ENCODE assay signal across 8 mouse cellular contexts in the genomic region with DNA sequence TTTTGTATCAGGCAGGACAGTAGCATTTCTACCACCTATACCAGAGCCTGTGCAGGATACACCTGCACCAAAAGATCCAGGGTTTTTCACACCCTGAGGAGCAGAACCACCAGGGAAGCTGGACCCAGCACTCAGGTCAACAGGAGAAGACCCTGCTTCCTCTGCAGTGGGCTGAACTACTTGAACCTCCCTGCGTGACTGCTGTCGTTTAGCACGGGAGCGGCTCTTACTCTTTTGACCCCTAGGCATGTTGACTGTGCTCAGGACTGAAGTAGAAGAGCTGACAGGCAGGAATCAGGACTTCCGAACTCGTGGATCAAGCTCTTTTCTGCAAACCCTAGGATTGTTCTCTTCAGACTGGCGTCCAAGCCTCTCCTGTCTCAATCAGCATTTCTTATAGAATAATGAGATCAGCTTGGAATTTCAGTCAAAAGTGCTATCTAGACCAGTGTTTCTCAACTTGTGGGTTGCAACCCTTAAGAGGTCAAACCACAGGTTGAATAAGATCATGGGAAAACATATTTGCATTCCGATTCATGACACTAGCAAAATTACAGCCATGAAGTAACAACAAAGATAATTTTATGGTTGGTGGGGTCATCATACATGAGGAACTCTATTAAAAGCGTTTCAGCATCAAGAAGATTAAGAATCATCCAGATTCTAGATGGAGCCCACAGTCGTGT. TPM values are rescaled to one million over a fixed set of nuclear protein-coding genes. Genes with fewer than 3 reads are reported as not detected.
DNase-seq lines count a peak whose midpoint lies in the region; ATAC-seq and TF ChIP-seq lines count a peak whose summit lies in the region.
"Had no signal": no experiment of that assay in that cellular context is flagged by ENCODE, and none has a peak within 500 bp of the region (broad histone marks: within the 10 kb centered on the region; RNA-seq: fewer than 3 reads in every experiment).

No protein-coding gene starts in this region.

- peak overlapping the region; percentile 100 for H3K27ac ChIP-seq in testis, adult 2 months (ENCODE audit: control insufficient read depth, insufficient read depth, low read depth, low read length)
- H3K27ac ChIP-seq in embryonic facial prominence, embryonic 11.5 days (replicated peaks; ENCODE audit: low read depth, low read length): peak overlapping the region; percentile 85
- peak overlapping the region; percentile 95 for H3K27ac ChIP-seq in intestine, embryonic 14.5 days (ENCODE audit: low read depth)
- H3K27ac ChIP-seq in midbrain, embryonic 13.5 days: peak overlapping the region; percentile 90

- H3K4me1 ChIP-seq in testis, adult 2 months (ENCODE audit: control insufficient read depth, insufficient read depth, low read length): peaks cover 3% of the 10 kb centered on the region
- no peaks in the 10 kb centered on the region; the same call in 1 of the 2 replicates for H3K4me1 ChIP-seq in embryonic facial prominence, embryonic 11.5 days (ENCODE audit: control insufficient read depth, insufficient read depth, low read length)
- H3K4me1 ChIP-seq in intestine, embryonic 14.5 days (replicated peaks; ENCODE audit: control insufficient read depth, insufficient read depth, low read length): peaks cover 13% of the 10 kb centered on the region
- H3K4me1 ChIP-seq in midbrain, embryonic 13.5 days (replicated peaks): peaks cover 26% of the 10 kb centered on the region

- TF ChIP-seq CTCF in testis, adult 2 months (IDR thresholded peaks at IDR 0.05; ENCODE audit: control insufficient read depth, insufficient read depth, insufficient replicate concordance, low read depth, low read length): no peak

- peak overlapping the region; percentile 35 for H3K4me2 ChIP-seq in embryonic facial prominence, embryonic 11.5 days (ENCODE audit: low read depth, low read length)
- H3K4me2 ChIP-seq in intestine, embryonic 14.5 days (ENCODE audit: low read length): peak overlapping the region; percentile 51
- H3K4me2 ChIP-seq in midbrain, embryonic 13.5 days (replicated peaks): peak overlapping the region; percentile 82

- TF ChIP-seq POLR2A in testis, adult 2 months (IDR thresholded peaks at IDR 0.05; ENCODE audit: control insufficient read depth, low read depth, low read length): no peak

- no peaks in the 10 kb centered on the region for H3K9me3 ChIP-seq in embryonic facial prominence, embryonic 11.5 days (replicated peaks; ENCODE audit: control insufficient read depth, low read length)
- no peaks in the 10 kb centered on the region for H3K9me3 ChIP-seq in intestine, embryonic 14.5 days (ENCODE audit: control insufficient read depth, low read length)
- H3K9me3 ChIP-seq in midbrain, embryonic 13.5 days: no peaks in the 10 kb centered on the region

- H3K4me3 ChIP-seq in testis, adult 2 months (ENCODE audit: control insufficient read depth, low read depth, low read length): peak overlapping the region; percentile 98
- H3K4me3 ChIP-seq in embryonic facial prominence, embryonic 11.5 days (ENCODE audit: low read depth, low read length): peak overlapping the region; percentile 68
- peak overlapping the region; percentile 98 for H3K4me3 ChIP-seq in intestine, embryonic 14.5 days (ENCODE audit: low read depth, low read length)
- H3K4me3 ChIP-seq in midbrain, embryonic 13.5 days (replicated peaks): peak overlapping the region; percentile 98

- no peak for DNase-seq in testis, postnatal 14 days (ENCODE audit: low spot score)
- DNase-seq in embryonic facial prominence, embryonic 11.5 days (ENCODE audit: low spot score): peak; percentile 5
- peak; percentile 56 for DNase-seq in intestine, embryonic 14.5 days (ENCODE audit: low spot score)
- DNase-seq in gastrocnemius, adult 18-20 months (ENCODE audit: low spot score): no peak

- ATAC-seq in embryonic facial prominence, embryonic 11.5 days (replicated peaks; ENCODE audit: insufficient number of reproducible peaks, low FRiP score, low TSS enrichment, low read depth): no peak
- ATAC-seq in intestine, embryonic 14.5 days (replicated peaks; ENCODE audit: low FRiP score, low TSS enrichment, low read depth): no peak
- no peak for ATAC-seq in midbrain, embryonic 13.5 days
- ATAC-seq in activated CD4-positive, CD25-positive, alpha-beta regulatory T cell, adult 4 months: no peak

- no peaks in the 10 kb centered on the region for H3K27me3 ChIP-seq in testis, adult 2 months (ENCODE audit: control insufficient read depth, insufficient read depth, low read length)
- H3K27me3 ChIP-seq in embryonic facial prominence, embryonic 11.5 days (ENCODE audit: control insufficient read depth, insufficient read depth, low read length): no peaks in the 10 kb centered on the region
- H3K27me3 ChIP-seq in intestine, embryonic 14.5 days (replicated peaks; ENCODE audit: control insufficient read depth, insufficient read depth, low read length): no peaks in the 10 kb centered on the region
- no peaks in the 10 kb centered on the region for H3K27me3 ChIP-seq in midbrain, embryonic 13.5 days

- H3K36me3 ChIP-seq in testis, adult 2 months (ENCODE audit: control insufficient read depth, insufficient read depth, low read length): no peaks in the 10 kb centered on the region; the same call in 1 of the 2 replicates
- no peaks in the 10 kb centered on the region for H3K36me3 ChIP-seq in embryonic facial prominence, embryonic 11.5 days (replicated peaks; ENCODE audit: control insufficient read depth, insufficient read depth, low read depth, low read length)
- H3K36me3 ChIP-seq in intestine, embryonic 14.5 days (ENCODE audit: control insufficient read depth, insufficient read depth, low read length): peaks cover 6% of the 10 kb centered on the region
- H3K36me3 ChIP-seq in midbrain, embryonic 13.5 days: no peaks in the 10 kb centered on the region

- H3K9ac ChIP-seq in embryonic facial prominence, embryonic 11.5 days (replicated peaks; ENCODE audit: low read length): peak overlapping the region; percentile 80
- H3K9ac ChIP-seq in intestine, embryonic 14.5 days (ENCODE audit: low read length): peak overlapping the region; percentile 96
- H3K9ac ChIP-seq in midbrain, embryonic 13.5 days (replicated peaks): peak overlapping the region; percentile 70

- WGBS in embryonic facial prominence, embryonic 11.5 days: 16% methylated on average over 10 of the region's 10 CpGs
- WGBS in intestine, embryonic 14.5 days: 15% methylated on average over 10 of the region's 10 CpGs
- WGBS in midbrain, embryonic 13.5 days: 20% methylated on average over 10 of the region's 10 CpGs

RNA-seq across cellular contexts. Expression of a gene that starts 0.7 kb away (rescaled TPM):
- polyA plus RNA-seq in testis, adult 2 months (2012; rRNA removed): 11.2 and 14.1 TPM in 2 replicates
- polyA plus RNA-seq in embryonic facial prominence, embryonic 11.5 days (2014; fragmentation: Nextera tagmentation; extraction: Ambion mirVana): 67.6 and 68.4 TPM in 2 replicates
- polyA plus RNA-seq in intestine, embryonic 14.5 days (2014; fragmentation: Nextera tagmentation; extraction: Ambion mirVana): 51.8 and 60.3 TPM in 2 replicates
- polyA plus RNA-seq in midbrain, embryonic 13.5 days (2015; fragmentation: Nextera tagmentation; extraction: Ambion mirVana): 43.0 and 46.0 TPM in 2 replicates
- 1 to 10 TPM; 4.9 to 7.8 TPM for total RNA-seq in gastrocnemius, adult 18-20 months (2021)
- polyA plus RNA-seq in activated CD4-positive, CD25-positive, alpha-beta regulatory T cell, adult 4 months (2017; shearing (Covaris generic)): 10 to 100 TPM; 53.9 to 74.9 TPM

RNA-seq across cellular contexts. Expression of a gene that starts 0.8 kb away (rescaled TPM):
- 5.4 and 5.6 TPM in 2 replicates for polyA plus RNA-seq in testis, adult 2 months (2012; rRNA removed)
- polyA plus RNA-seq in embryonic facial prominence, embryonic 11.5 days (2014; fragmentation: Nextera tagmentation; extraction: Ambion mirVana): 0.29 and 0.69 TPM in 2 replicates
- polyA plus RNA-seq in intestine, embryonic 14.5 days (2014; fragmentation: Nextera tagmentation; extraction: Ambion mirVana): 0.09 and 0.30 TPM in 2 replicates
- 0.49 and 0.79 TPM in 2 replicates for polyA plus RNA-seq in midbrain, embryonic 13.5 days (2015; fragmentation: Nextera tagmentation; extraction: Ambion mirVana)
- total RNA-seq in gastrocnemius, adult 18-20 months (2021): not detected
- not detected for polyA plus RNA-seq in activated CD4-positive, CD25-positive, alpha-beta regulatory T cell, adult 4 months (2017; shearing (Covaris generic))
- polyA plus RNA-seq: gonadal fat pad, adult 2 months had no signal

Comparison
In these comparisons a context has a peak if more than half of its experiments do, and no peak if none do; other contexts are left out.
1. DNase-seq: peak in embryonic facial prominence, embryonic 11.5 days (single experiment) and intestine, embryonic 14.5 days (single experiment); none in testis, postnatal 14 days (single experiment) and gastrocnemius, adult 18-20 months (single experiment).
2. Peak in every context shown above with its lines, with median percentiles within 50 percentile points of each other: H3K27ac ChIP-seq, H3K4me3 ChIP-seq, H3K4me2 ChIP-seq and H3K9ac ChIP-seq.